Mouse (Mus musculus) hindbrain, embryonic 16.5 days (tissue): ENCODE data around the gene Dgkb. TPM values are rescaled to one million over a fixed set of nuclear protein-coding genes. Genes with fewer than 3 reads are reported as not detected.

Experiments
- ATAC-seq: fragments of 200-750 bp; cut with Nextera tagmentation; 2 replicates; pipeline ENCODE4 v1.8.0; 2017; ENCODE audit warnings: moderate TSS enrichment, moderate library complexity
- H3K27ac ChIP-seq: fragments of 300-500 bp; sonication (generic); 2 replicates; pipeline ENCODE4 v1.5.1; 2014; ENCODE audit warnings: low read depth, mild to moderate bottlenecking, control low read depth, low read length, moderate library complexity
- H3K27me3 ChIP-seq: fragments of 300-500 bp; sonication (generic); replicated peaks from 2 replicates; pipeline ENCODE4 v1.6.1; 2014; ENCODE audit warnings: low read length; ENCODE audit not compliant: control insufficient read depth, insufficient read depth
- H3K36me3 ChIP-seq: fragments of 300-500 bp; sonication (generic); 2 replicates; pipeline ENCODE4 v1.6.1; 2014; ENCODE audit warnings: mild to moderate bottlenecking, low read length, moderate library complexity, mixed read lengths; ENCODE audit not compliant: control insufficient read depth, insufficient read depth
- H3K4me1 ChIP-seq: fragments of 300-500 bp; sonication (generic); 2 replicates; pipeline ENCODE4 v1.6.1; 2014; ENCODE audit warnings: low read depth, low read length; ENCODE audit not compliant: control insufficient read depth, insufficient read depth
- H3K4me2 ChIP-seq: fragments of 300-500 bp; sonication (generic); 2 replicates; pipeline ENCODE4 v1.6.1; 2014; ENCODE audit warnings: mild to moderate bottlenecking, low read length, control low read depth, moderate library complexity
- H3K4me3 ChIP-seq: fragments of 300-500 bp; sonication (generic); 2 replicates; pipeline ENCODE4 v1.5.1; 2014; ENCODE audit warnings: mild to moderate bottlenecking, low read length, control low read depth, moderate library complexity
- H3K9ac ChIP-seq: fragments of 300-500 bp; sonication (generic); 2 replicates; pipeline ENCODE4 v1.6.1; 2014; ENCODE audit warnings: low read depth, mild to moderate bottlenecking, control low read depth, low read length, moderate library complexity
- H3K9me3 ChIP-seq: fragments of 300-500 bp; sonication (generic); 2 replicates; pipeline ENCODE4 v1.6.1; 2014; ENCODE audit warnings: mild to moderate bottlenecking, low read length, moderate library complexity; ENCODE audit not compliant: control insufficient read depth
- WGBS: fragments of 180-500 bp; shearing (Covaris S2); extraction: QIAGEN DNeasy Blood & Tissue Kit; methylation state at CpG from one replicate; pipeline ENCODE4 v1.1.7; 2014; 5-methylcytosine and 5-hydroxymethylcytosine counted together
- polyA plus RNA-seq: library from polyadenylated mRNA; unstranded; fragments of >200 nt; fragmentation: Nextera tagmentation; extraction: Ambion mirVana; gene quantifications from 2 replicates; pipeline ENCODE4 v1.2.1, GENCODE M21; 2015

Dgkb gene
- polyA plus RNA-seq, 1 experiment from 2014 or later: 11.2 TPM

DNA sequence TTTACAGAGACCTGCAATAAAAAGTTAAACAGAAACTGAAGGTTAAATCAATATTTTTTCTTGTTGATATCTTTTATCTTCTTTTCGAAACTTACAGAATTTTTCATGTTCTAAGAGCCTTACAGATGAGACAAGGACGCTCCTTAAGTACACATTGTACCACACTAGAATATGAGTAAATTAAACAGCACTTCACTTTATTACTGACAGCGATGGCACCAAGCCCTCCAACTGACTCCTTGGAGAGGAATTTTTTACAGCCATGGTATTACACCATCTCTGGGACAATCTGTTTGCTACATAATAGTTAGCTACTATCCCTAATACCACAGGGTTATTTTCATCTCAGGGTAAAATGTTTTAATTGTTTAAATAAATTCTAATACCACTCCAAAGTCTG, 556.6 kb downstream of the Dgkb start:
- ATAC-seq: no peak
- H3K9me3 ChIP-seq: no peaks in the 10 kb centered on the region

DNA sequence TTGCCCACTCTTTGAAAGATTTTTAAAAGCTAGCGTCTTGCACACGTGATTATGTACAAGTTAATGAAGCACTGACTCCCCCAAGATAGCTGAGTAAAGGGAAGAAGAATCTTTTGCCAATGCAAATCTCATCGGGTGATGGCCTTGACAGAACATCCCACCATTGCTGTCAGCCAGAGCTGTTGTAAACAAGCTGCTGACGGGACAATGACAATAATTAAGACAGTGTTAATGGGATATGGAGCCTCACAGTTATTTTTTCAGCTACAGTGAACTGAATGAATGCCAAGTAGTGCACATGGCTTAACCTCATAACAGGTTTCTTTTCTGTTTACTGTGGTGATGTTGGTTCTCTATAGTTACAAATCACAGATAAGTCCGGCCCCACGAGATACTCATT, 568.4 kb downstream of the Dgkb start:
- H3K4me1 ChIP-seq: no peaks in the 10 kb centered on the region
- H3K4me2 ChIP-seq: no peak overlapping the region
- no peak overlapping the region for H3K4me3 ChIP-seq
- no peak overlapping the region for H3K27ac ChIP-seq
- H3K9me3 ChIP-seq: no peaks in the 10 kb centered on the region
- H3K27me3 ChIP-seq: no peaks in the 10 kb centered on the region
- ATAC-seq: no peak
- WGBS: 65% methylated on average over 6 of the region's 6 CpGs
- H3K36me3 ChIP-seq: no peaks in the 10 kb centered on the region
- no peak overlapping the region for H3K9ac ChIP-seq

More for the DNA sequence above, 556.6 kb downstream of the Dgkb start:
- no peaks in the 10 kb centered on the region for H3K4me1 ChIP-seq
- WGBS: 92% methylated on average over 3 of the region's 3 CpGs
- H3K4me2 ChIP-seq: no peak overlapping the region
- H3K4me3 ChIP-seq: no peak overlapping the region
- no peaks in the 10 kb centered on the region for H3K27me3 ChIP-seq
- H3K27ac ChIP-seq: no peak overlapping the region
- H3K9ac ChIP-seq: no peak overlapping the region
- H3K36me3 ChIP-seq: no peaks in the 10 kb centered on the region

DNA sequence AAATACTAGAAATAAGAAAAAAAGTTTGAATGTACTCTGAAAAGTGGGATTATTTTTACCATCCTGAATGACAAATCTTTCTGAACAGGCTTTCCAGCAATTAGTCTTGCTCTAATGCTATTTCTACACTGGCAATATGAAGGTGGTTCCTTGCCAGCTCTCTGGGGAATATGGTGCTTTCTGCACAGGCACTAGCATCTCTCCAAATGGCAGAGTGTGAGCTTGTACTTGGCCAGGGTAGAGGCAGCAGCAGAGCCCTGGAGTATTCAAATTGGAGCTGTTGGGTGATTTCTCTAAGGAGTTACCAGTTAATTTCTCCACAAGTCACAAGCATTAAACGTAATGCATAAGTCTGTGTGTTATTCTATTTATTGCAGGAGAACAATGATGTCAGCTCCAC, 569.5 kb downstream of the Dgkb start:
- Histone ChIP-seq H3K4me2 (no peak overlapping the region), H3K27ac (no peak overlapping the region), H3K4me3 (no peak overlapping the region), H3K36me3 (no peaks in the 10 kb centered on the region), H3K4me1 (no peaks in the 10 kb centered on the region), H3K9me3 (no peaks in the 10 kb centered on the region), H3K27me3 (no peaks in the 10 kb centered on the region), H3K9ac (no peak overlapping the region)
- WGBS: 59% methylated on average over 1 of the region's 1 CpGs
- peak; percentile 50; the same call in 1 of the 2 replicates for ATAC-seq

DNA sequence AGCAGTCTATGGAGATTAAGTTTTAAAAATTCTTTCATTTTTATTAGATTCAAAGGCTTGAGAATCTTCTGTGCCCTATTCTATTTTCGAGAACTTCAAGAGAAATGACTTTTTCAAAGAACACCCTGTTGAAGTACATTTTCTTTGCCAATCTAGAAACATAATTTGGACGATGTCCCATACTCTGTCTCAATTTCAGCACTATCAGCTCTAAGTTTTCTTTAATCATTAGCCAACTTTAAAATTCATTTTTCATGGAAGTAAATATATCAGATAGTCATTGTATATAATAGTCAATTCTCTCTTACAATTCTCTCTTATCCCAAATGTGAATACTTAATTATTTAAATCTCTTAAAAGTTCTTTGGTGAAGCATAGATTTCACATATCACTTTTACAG, 570.1 kb downstream of the Dgkb start:
- no peaks in the 10 kb centered on the region for H3K4me1 ChIP-seq
- no peaks in the 10 kb centered on the region for H3K27me3 ChIP-seq
- H3K4me2 ChIP-seq: no peak overlapping the region
- ATAC-seq: no peak
- no peaks in the 10 kb centered on the region for H3K36me3 ChIP-seq
- no peak overlapping the region for H3K4me3 ChIP-seq
- H3K9ac ChIP-seq: no peak overlapping the region
- H3K27ac ChIP-seq: no peak overlapping the region
- WGBS: 77% methylated on average over 2 of the region's 2 CpGs
- H3K9me3 ChIP-seq: no peaks in the 10 kb centered on the region

DNA sequence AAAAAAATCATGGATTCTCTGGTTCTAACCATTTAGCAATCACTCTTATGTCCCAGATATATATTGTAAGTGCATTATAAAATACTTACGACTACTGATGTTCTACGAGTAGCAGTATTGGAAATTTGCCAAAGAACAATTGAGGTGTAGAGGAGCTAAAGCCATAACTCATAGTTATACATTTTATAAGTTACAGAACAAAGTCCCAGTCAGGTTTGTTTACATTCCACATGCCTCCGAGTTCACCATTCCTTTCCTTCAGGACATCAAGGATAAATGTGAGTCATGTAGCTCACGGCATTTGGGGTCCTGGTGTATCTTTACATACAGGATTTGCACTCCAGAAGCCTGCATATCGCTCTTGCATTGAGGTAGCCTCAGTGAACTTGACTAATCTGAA, 570.7 kb downstream of the Dgkb start:
- Histone ChIP-seq H3K4me3 (no peak overlapping the region), H3K27ac (no peak overlapping the region), H3K9ac (no peak overlapping the region), H3K27me3 (no peaks in the 10 kb centered on the region), H3K4me1 (no peaks in the 10 kb centered on the region), H3K9me3 (no peaks in the 10 kb centered on the region), H3K4me2 (no peak overlapping the region), H3K36me3 (no peaks in the 10 kb centered on the region)
- 86% methylated on average over 5 of the region's 5 CpGs for WGBS
- ATAC-seq: no peak

DNA sequence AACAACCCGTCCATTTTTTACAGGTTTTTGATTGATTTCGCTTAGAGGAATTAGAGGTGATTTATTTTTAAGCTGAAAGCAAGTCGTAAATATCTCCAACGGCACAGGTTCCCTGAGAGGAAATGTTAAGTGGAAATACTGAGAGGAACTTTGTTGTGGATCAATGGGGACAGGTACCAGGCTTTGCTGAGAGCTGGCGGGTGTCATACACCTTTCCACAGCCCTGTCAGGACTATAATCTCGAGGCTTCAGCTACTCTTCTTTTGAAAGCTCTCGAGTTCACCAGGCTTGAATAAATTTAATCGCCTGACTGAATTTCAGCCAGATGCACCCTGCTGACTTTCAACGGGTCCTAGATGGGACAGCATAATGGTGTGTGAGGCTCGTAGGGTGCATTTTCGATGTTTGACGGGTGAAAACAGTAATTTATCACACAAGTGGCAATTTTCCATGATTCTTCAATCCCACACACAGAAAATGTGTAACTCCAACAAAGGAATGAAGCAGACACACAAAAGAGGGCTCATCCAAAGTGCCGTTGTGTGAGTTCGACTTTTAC, 580.3 kb downstream of the Dgkb start:
- H3K4me1 ChIP-seq: no peaks in the 10 kb centered on the region
- no peak for ATAC-seq
- no peaks in the 10 kb centered on the region for H3K27me3 ChIP-seq
- WGBS: 50% methylated on average over 14 of the region's 14 CpGs
- no peak overlapping the region for H3K4me2 ChIP-seq
- no peak overlapping the region for H3K9ac ChIP-seq
- H3K36me3 ChIP-seq: no peaks in the 10 kb centered on the region
- no peaks in the 10 kb centered on the region for H3K9me3 ChIP-seq
- H3K27ac ChIP-seq: no peak overlapping the region
- H3K4me3 ChIP-seq: no peak overlapping the region

DNA sequence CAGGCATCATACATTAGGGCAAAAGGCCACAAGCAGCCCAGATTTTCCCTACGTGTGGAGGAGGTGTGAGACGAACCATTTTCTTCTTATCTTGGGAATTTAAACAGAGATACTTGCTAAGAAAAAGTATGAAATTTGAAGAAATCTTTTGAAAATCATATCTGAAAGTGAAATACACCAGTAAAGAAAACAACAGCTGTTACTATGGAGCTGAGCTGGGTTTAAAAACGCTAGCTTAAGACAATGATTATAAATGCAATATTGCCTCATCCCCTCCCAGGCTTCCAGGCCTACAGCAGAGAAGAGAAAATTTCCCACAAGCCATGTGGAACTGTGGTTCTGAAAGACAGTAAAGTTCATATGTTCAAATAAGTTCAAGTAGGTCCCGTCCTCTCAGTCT, 582.6 kb downstream of the Dgkb start:
- no peaks in the 10 kb centered on the region for H3K9me3 ChIP-seq
- ATAC-seq: no peak

DNA sequence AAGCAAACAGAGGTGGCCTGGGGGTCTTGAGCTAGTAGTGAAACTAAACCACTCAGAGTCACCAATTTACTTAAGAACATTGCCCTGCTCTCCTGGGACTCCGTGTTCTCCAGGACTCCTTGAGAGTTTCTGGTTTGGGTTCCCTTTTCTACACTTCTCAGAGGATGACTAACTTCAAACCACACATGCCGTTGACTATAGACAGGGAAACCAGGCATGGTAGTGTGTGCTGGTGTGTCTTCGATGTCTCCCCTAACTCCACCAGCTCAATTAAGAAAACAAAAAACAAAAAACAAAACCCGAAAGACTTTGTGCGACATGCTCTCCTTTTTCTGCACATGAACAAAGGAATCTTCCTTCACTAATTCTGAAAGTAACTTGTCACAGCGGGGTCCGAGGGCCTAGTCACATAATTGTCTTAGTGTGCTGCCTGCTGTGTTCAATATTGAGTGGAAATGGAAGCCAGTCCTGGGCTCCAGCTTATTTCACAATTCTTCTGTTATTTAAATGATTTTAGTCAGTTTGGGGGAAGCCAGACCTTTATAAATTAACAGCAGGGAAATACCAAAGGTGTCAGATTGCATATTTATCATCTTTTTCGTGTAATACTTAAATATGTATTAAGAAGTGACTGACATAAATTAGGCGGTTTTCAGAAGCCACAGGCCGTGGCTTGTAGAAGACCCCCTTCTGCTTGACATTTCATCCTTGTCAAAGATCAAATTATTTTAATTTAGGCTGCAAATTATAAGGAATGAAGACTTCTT, 618.0 kb downstream of the Dgkb start:
- Histone ChIP-seq H3K4me1 (no peaks in the 10 kb centered on the region), H3K9me3 (no peaks in the 10 kb centered on the region), H3K27ac (no peak overlapping the region), H3K9ac (no peak overlapping the region), H3K4me3 (no peak overlapping the region), H3K4me2 (no peak overlapping the region), H3K36me3 (no peaks in the 10 kb centered on the region), H3K27me3 (no peaks in the 10 kb centered on the region; the same call in 1 of the 2 replicates)
- 20% methylated on average over 10 of the region's 10 CpGs for WGBS
- peak; percentile 61; the same call in 1 of the 2 replicates for ATAC-seq

More for the DNA sequence above, 582.6 kb downstream of the Dgkb start:
- Histone ChIP-seq H3K36me3 (no peaks in the 10 kb centered on the region), H3K27ac (no peak overlapping the region), H3K4me2 (no peak overlapping the region), H3K9ac (no peak overlapping the region), H3K4me1 (no peaks in the 10 kb centered on the region), H3K4me3 (no peak overlapping the region), H3K27me3 (no peaks in the 10 kb centered on the region)
- 83% methylated on average over 4 of the region's 4 CpGs for WGBS

DNA sequence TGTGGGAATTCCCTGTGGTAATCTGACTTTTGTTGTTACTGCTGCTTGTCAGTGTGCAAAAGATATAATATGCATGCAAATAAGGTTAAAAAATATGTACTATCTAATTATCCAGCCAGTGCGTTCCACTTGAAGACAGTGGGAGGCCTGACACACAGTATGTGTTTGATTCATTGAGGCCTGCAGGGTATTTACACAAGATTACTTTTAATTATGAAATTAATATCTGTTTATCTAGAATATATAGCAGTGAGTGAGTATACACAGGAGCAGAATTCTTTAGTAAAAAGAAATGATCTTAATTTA, 618.6 kb downstream of the Dgkb start:
- Histone ChIP-seq H3K27ac (no peak overlapping the region), H3K36me3 (no peaks in the 10 kb centered on the region), H3K4me1 (no peaks in the 10 kb centered on the region), H3K9ac (no peak overlapping the region), H3K4me2 (no peak overlapping the region), H3K4me3 (no peak overlapping the region), H3K27me3 (no peaks in the 10 kb centered on the region; the same call in 1 of the 2 replicates), H3K9me3 (no peaks in the 10 kb centered on the region)
- 22% methylated on average over 1 of the region's 1 CpGs for WGBS
- ATAC-seq: peak; percentile 70; the same call in 1 of the 2 replicates
